Mouse (Mus musculus) layer of hippocampus, adult 2 months (tissue): ENCODE results near the gene Mmp14. TPM values are rescaled to one million over a fixed set of nuclear protein-coding genes. Genes with fewer than 3 reads are reported as not detected.

Experiments
- DNase-seq, 2 experiments: peaks; one replicate each; pipeline ENCODE4 v3.0.0; 2022; ENCODE audit warnings: low spot score in 2 of 2
- H3K27ac ChIP-seq: fragments of 200-600 bp; 2 replicates; pipeline ENCODE4 v1.8.1; 2022
- H3K4me3 ChIP-seq: fragments of 200-600 bp; 2 replicates; pipeline ENCODE4 v1.8.1; 2022; ENCODE audit warnings: mild to moderate bottlenecking
- CTCF ChIP-seq: fragments of 200-600 bp; conservative IDR thresholded peaks from 2 replicates; pipeline ENCODE4 v1.8.1; 2022; ENCODE audit warnings: antibody characterized with exemption, mild to moderate bottlenecking, moderate library complexity
- long read RNA-seq, 2 experiments: library from polyadenylated mRNA; stranded (forward); transcript quantifications; one replicate each; pipeline ENCODE4 v2.0.0; 2021; ENCODE audit warnings: borderline mapping rate in 2 of 2
- total RNA-seq, 2 experiments: library from RNA; stranded (reverse); gene quantifications; 2 replicates each; pipeline ENCODE4 v1.2.3; 2021

Mmp14 gene
- total RNA-seq, result 10 to 100 TPM; 16.1 to 18.4 TPM
- long read RNA-seq, experiment 1, transcript Mmp14-201 (10 exons, 2,596 nt), result major isoform, 8 of 9 reads
- long read RNA-seq, experiment 1, partial matches to known transcripts, result 0 of 9 reads
- long read RNA-seq, experiment 1, other reads (novel, unspliced or antisense), result 1 of 9 reads
- long read RNA-seq, experiment 2, partial matches to known transcripts, result 1 of 6 reads
- long read RNA-seq, experiment 2, other reads (novel, unspliced or antisense), result 1 of 6 reads

DNA sequence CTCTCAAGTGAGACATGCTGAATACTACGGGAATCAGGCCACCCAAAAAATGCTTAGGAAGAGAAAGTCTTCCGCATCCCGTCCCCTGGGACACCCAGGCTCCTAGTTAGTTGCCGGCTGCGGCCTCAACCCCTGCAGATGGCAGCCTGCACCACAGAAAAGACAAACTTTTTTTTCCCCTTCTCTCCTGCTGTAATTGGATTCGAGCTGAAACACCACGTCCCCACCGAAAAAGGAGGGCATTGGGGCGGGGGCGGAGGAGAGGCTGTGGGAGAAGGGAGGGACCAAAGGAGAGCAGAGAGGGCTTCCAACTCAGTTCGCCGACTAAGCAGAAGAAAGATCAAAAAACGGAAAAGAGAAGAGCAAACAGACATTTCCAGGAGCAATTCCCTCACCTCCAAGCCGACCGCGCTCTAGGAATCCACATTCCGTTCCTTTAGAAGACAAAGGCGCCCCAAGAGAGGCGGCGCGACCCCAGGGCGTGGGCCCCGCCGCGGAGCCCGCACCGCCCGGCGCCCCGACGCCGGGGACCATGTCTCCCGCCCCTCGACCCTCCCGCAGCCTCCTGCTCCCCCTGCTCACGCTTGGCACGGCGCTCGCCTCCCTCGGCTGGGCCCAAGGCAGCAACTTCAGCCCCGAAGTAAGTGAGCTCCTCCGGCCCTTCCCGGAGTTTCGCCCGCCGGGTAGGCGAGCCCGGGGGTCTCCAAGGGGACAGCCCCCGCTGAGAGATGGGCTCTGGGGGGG, at the start of gene Mmp14:
TSS of gene Mmp14 (plus strand) at position 279 of the 744 bp plus-strand sequence.
- peak; percentile 67 for TF ChIP-seq CTCF
- peak; percentile 34 to 54 for DNase-seq
- Histone ChIP-seq H3K4me3 (peak within 1 kb of the TSS; percentile 57), H3K27ac (peak within 1 kb of the TSS; percentile 82)

GRCm38 (mm10) chr14:54381816-54382215, 49.6 kb upstream of the Mmp14 start:
- no peak for TF ChIP-seq CTCF
- no peak for DNase-seq

DNA sequence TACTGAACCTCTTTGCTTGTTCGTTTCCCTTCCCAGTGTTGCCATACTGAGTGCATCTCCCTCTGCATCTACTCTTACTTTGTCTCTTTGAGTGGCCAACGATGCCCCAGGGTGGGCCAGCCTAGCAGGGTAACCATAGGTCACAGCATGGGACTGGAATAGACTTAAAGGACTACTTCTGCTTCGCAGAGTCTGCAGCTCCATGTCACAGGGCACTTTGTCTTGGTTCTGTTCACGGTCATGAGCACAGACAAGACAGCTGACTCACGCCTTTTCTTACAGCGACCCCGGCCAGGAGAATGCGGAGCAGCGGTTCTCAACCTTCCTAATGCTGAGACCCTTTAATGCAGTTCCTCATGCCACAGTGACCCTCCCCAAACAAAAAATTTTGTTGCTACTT, 48.8 kb upstream of the Mmp14 start:
- Histone ChIP-seq H3K4me3 (no peak overlapping the region), H3K27ac (no peak overlapping the region)
- no peak for DNase-seq
- TF ChIP-seq CTCF, result no peak

More at GRCm38 (mm10) chr14:54381816-54382215, 49.6 kb upstream of the Mmp14 start:
- Histone ChIP-seq H3K4me3 (no peak overlapping the region), H3K27ac (no peak overlapping the region)

DNA sequence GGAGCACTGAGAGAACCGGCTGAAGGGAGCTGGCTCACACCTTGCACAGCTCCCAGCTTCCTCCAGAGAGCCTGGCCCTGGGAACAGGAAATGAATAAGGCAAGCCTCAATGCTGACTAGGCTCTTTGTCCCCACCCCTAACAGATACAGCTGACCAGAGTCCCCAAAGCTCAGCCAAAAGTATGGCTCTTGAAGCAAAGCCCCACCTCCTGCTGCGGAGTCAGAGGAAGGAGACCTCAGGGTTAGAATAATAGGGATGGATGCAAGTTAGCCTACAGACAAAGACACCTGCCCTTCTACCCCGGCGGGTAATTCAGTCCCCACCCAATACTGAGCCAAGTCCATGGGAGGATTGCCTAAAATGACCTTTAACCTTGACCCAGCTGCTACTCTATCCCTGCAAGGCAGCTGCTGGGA, 48.0 kb upstream of the Mmp14 start:
- Histone ChIP-seq H3K27ac (no peak overlapping the region), H3K4me3 (no peak overlapping the region)
- no peak for DNase-seq
- no peak for TF ChIP-seq CTCF

DNA sequence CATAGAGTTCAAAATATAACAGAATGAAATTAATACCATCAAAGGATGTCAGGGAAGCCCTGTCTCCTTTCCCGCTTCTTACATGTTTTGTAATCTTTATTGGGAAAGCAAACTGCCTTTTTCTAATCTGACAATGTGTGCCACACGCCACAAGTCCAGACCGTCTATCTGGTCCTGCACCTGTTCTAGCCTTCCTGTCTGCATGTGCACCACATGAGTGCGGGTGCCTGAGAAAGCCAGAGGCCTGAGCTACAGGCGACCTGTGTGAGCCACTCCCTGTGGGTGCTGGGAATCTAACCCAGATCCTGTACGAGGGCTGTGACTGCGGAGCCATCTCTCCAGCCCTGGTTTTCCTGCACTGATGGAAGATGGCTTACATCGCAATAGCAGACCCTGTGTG, 47.0 kb upstream of the Mmp14 start:
- Histone ChIP-seq H3K27ac (no peak overlapping the region), H3K4me3 (no peak overlapping the region)
- DNase-seq, result no peak
- TF ChIP-seq CTCF, result no peak

DNA sequence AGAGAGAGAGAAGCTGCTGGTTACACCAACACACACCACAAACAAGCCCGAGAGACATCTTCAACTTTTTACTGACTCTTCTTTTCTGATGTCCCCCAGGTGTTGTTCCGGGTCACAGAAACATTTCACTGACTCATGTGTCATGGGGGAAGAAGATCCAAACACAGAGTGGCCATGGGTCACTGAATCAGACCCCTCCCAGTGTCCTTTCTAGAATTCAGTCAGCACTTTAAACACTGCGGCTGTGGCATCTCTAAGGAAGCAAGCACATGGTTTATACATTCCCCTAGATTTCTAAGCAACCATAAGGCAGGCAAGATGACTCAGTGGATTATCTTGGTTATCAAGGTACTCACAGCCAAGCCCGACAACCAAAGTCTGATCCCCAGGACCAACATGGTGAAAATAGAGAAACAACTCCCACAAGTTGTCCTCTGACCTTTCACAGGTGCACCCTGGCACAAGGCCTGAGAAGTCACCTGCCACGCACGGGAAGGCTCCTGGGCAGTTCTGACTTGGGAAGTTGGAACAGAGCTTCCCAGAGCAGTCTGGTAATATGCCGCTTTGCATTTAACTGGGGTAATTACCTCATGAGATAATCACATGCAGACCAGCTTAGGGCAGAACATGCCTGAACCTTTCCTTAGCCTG, 45.3 kb upstream of the Mmp14 start:
- H3K27ac ChIP-seq, result no peak overlapping the region

DNA sequence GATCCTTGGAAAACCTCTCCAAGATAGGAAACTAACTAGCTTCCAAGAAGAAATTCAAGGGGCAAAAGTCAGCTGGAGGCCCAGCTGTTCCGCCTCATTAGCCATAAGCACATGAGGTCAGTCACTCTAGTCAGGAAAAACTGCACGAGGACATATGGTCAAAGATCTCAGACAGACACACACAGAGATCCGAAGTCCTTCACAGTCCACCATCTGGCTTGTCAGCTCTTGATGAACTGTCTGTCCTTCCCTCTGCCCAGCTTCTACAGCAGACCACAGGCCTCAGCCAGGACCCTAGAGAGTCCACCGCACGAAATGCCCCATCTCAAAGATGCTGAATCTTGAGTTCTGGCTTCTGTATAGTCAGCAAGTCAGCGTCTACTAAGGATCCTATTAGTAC, 43.9 kb upstream of the Mmp14 start:
- H3K4me3 ChIP-seq, result no peak overlapping the region
- DNase-seq, result no peak
- H3K27ac ChIP-seq, result no peak overlapping the region
- no peak for TF ChIP-seq CTCF

More for the DNA sequence above, 45.3 kb upstream of the Mmp14 start:
- TF ChIP-seq CTCF, result no peak
- DNase-seq, result no peak
- H3K4me3 ChIP-seq, result no peak overlapping the region

- H3K27ac ChIP-seq, result no peak overlapping the region
- H3K4me3 ChIP-seq, result no peak overlapping the region
- TF ChIP-seq CTCF, result no peak
- DNase-seq, result no peak
These were observed 40.6 kb upstream of the Mmp14 start for GRCm38 (mm10) chr14:54390843-54391242.

DNA sequence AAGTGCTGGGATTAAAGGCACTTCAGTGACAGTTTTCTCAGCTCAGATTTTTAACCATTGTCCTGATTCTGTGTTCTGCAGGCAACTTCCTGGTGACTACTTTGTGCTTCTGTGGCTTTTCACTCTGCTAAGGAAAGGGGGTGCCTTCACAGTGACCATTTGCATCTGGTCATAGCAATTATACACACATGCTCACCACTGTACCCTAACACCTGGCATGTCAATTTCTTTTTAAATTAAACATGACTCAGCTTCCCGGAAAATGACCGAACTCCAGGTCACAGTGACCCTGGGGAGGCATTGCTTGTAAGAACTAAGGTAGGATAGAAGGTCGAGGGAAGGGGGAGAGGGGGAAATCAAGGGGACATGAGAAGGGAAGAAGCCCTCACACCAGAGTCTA, 37.6 kb upstream of the Mmp14 start:
- no peak for DNase-seq
- no peak for TF ChIP-seq CTCF
- H3K4me3 ChIP-seq, result no peak overlapping the region
- H3K27ac ChIP-seq, result no peak overlapping the region

DNA sequence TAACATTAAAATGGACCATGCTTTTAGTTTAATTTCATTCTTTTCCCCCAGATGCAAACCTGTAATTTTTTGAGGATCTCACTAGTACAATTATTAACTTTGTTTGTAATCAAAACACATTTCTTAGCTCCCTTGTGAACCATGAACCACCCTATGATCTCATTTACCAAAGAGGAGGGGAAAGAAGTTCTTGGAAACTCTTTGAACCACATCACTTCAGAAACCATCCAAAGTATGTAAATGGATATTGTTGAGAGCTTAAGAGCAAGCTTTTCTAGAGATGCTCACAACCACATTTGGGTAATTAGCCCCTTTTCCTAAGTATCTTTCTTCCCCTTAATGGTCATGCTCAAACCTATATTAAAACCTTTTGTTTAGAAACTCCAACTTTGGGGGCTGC, 37.1 kb upstream of the Mmp14 start:
- no peak for DNase-seq

GRCm38 (mm10) chr14:54396685-54397084, 34.7 kb upstream of the Mmp14 start:
- H3K27ac ChIP-seq, result no peak overlapping the region
- TF ChIP-seq CTCF, result no peak
- DNase-seq, result no peak
- H3K4me3 ChIP-seq, result no peak overlapping the region

More for the DNA sequence above, 37.1 kb upstream of the Mmp14 start:
- Histone ChIP-seq H3K27ac (no peak overlapping the region), H3K4me3 (no peak overlapping the region)
- no peak for TF ChIP-seq CTCF

GRCm38 (mm10) chr14:54397872-54398527, 33.4 kb upstream of the Mmp14 start:
- TF ChIP-seq CTCF, result no peak
- no peak for DNase-seq
- Histone ChIP-seq H3K4me3 (no peak overlapping the region), H3K27ac (no peak overlapping the region)

- no peak for DNase-seq
- Histone ChIP-seq H3K27ac (no peak overlapping the region), H3K4me3 (no peak overlapping the region)
- TF ChIP-seq CTCF, result no peak
These were observed 32.9 kb upstream of the Mmp14 start for GRCm38 (mm10) chr14:54398528-54398916.
